Mouse (Mus musculus): ENCODE measurements at regions not wholly inside any gene's neighbourhood (a gene's known extent, or its start where the extent isn't known, plus 50 kb on each side); places are given as distances from the start of the nearest gene placed in this dataset.

DNA sequence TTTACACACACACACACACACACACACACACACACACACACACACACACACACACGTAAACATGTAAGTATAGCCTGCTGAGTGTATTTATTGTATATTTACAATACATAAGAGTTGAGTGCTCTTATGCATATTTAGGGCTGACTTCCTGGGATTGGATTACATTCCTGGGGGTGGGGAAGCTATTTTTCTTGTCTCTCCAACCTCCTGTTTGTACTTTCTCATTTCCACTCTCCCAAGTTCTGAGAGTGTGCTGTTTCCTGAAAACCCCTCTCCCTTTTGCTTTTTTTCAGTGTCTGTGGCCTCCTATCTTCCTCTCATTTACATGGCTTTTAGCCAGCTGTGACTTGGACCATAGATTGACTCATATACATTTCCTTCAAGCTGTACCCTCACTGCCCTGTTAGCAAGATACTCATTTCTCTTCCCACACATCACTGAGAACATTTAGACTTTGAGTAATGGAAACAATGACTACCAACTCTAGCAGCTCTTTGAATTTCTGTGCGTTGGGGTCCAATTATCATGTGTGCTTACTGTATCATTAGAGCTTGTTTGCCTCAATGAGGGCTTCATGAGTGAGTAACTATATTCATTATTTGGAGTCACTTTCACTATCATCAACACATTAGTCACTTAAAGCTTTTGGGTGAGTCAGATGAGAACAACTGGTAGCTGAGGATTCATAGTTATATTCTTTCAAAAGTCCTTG, 96.8 kb upstream of the Dock10 start:
- ATAC-seq (ENCODE audit: low FRiP score) = no peak
- no peaks in the 10 kb centered on the region for H3K9me3 ChIP-seq (replicated peaks)
- WGBS = 72% methylated on average over 2 of the region's 2 CpGs
- no peaks in the 10 kb centered on the region for H3K27me3 ChIP-seq
- H3K4me3 ChIP-seq = no peak overlapping the region
- no peak overlapping the region for H3K27ac ChIP-seq
- no peak overlapping the region for H3K9ac ChIP-seq
- H3K4me1 ChIP-seq = no peaks in the 10 kb centered on the region; the same call in 1 of the 2 replicates
- no peaks in the 10 kb centered on the region for H3K36me3 ChIP-seq
- no peak overlapping the region for H3K4me2 ChIP-seq (replicated peaks)

DNA sequence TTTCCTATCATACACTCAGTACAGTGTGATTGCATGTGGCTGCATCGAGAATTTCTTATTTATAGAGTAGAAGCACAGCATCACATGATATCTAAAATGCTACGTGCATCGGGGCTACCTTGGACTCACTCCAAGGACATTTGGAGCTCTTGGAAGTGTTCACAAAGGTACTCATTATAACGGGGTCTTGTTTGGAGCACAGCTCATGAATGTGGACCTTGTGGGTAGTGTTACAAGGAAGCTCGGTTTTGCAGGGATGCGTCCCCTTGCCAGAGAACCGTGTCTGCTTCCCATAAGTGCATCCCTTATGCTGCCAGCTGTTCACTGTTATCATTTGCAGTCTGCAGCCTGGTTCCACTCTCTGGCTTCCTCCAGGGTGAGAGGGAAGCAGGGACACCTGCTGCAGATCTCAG, 96.0 kb upstream of the Dock10 start:
- no peak overlapping the region for H3K27ac ChIP-seq
- H3K4me1 ChIP-seq = no peaks in the 10 kb centered on the region; the same call in 1 of the 2 replicates
- no peaks in the 10 kb centered on the region for H3K27me3 ChIP-seq
- H3K36me3 ChIP-seq = no peaks in the 10 kb centered on the region
- H3K9me3 ChIP-seq (replicated peaks) = no peaks in the 10 kb centered on the region
- ATAC-seq (ENCODE audit: low FRiP score) = peak; percentile 56
- H3K9ac ChIP-seq = no peak overlapping the region
- 61% methylated on average over 7 of the region's 7 CpGs for WGBS
- no peak overlapping the region for H3K4me2 ChIP-seq (replicated peaks)
- no peak overlapping the region for H3K4me3 ChIP-seq

- Histone ChIP-seq H3K9me3 (replicated peaks) (no peaks in the 10 kb centered on the region), H3K9ac (no peak overlapping the region), H3K4me1 (no peaks in the 10 kb centered on the region; the same call in 1 of the 2 replicates), H3K27ac (no peak overlapping the region), H3K4me3 (no peak overlapping the region), H3K36me3 (no peaks in the 10 kb centered on the region), H3K4me2 (replicated peaks) (no peak overlapping the region), H3K27me3 (no peaks in the 10 kb centered on the region)
- WGBS = 69% methylated on average over 2 of the region's 2 CpGs
- ATAC-seq (ENCODE audit: low FRiP score) = no peak
These were observed 94.4 kb upstream of the Dock10 start for GRCm38 (mm10) chr1:80852761-80853160.

DNA sequence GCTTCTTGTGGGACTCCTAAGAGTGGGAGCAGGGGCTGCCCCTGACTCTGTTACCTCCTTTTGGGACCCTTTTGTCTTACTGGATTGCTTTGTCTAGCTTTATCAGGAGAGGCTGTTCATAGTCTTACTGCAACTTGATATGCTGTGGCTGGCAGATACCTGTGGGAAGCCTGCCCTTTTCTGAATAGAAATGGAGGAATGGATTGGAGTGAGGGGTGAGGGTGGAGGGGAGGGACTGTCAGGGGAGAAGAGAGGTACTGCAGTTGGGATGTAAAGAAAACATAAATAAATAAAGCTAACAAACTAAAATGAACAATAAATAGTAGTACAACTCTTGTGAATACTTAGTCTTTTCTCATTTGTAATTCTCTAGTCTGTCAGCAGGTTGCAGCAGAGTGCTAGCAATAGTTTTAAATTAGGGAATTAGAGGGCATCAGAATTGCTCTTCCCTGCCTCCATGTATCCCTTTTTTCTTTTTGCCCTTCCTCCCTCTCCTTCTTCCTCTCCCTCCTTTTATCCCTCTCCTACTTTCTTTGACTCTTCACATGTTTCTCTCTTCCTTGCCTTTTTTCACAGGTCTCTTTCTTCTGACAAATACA, 72.0 kb upstream of the Dock10 start:
- H3K9ac ChIP-seq = no peak overlapping the region
- H3K9me3 ChIP-seq (replicated peaks) = no peaks in the 10 kb centered on the region
- H3K27me3 ChIP-seq = no peaks in the 10 kb centered on the region
- no peaks in the 10 kb centered on the region for H3K4me1 ChIP-seq
- H3K4me2 ChIP-seq (replicated peaks) = no peak overlapping the region
- H3K4me3 ChIP-seq = no peak overlapping the region
- no peaks in the 10 kb centered on the region for H3K36me3 ChIP-seq
- ATAC-seq (ENCODE audit: low FRiP score) = no peak
- H3K27ac ChIP-seq = no peak overlapping the region

DNA sequence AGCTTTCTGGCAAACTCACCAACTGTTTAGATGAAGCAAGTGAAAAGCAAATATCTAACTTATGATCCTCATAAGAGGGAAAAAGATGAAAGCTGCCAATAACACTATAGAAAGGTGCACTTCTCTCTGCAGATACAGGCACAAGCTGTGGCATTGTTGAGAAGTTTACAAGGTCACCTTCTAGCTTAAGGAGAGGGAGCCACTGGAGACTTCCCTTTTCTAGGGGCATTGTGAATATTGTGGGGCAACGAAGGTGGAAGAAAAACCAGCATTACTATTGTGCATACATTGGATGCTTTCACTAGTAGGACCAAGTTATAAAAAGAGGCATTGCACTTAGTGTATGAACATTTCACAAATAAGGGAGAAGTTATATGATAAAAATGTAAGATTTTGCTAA, 68.1 kb upstream of the Dock10 start:
- no peaks in the 10 kb centered on the region for H3K27me3 ChIP-seq
- H3K4me2 ChIP-seq (replicated peaks) = no peak overlapping the region
- no peaks in the 10 kb centered on the region for H3K36me3 ChIP-seq
- WGBS = 82% methylated on average over 1 of the region's 1 CpGs
- ATAC-seq (ENCODE audit: low FRiP score) = no peak
- no peak overlapping the region for H3K9ac ChIP-seq
- H3K9me3 ChIP-seq (replicated peaks) = no peaks in the 10 kb centered on the region
- H3K4me1 ChIP-seq = 0 out of 2 replicates have a peak, but pooled peaks cover 2% of the 10 kb centered on the region
- no peak overlapping the region for H3K4me3 ChIP-seq
- no peak overlapping the region for H3K27ac ChIP-seq

DNA sequence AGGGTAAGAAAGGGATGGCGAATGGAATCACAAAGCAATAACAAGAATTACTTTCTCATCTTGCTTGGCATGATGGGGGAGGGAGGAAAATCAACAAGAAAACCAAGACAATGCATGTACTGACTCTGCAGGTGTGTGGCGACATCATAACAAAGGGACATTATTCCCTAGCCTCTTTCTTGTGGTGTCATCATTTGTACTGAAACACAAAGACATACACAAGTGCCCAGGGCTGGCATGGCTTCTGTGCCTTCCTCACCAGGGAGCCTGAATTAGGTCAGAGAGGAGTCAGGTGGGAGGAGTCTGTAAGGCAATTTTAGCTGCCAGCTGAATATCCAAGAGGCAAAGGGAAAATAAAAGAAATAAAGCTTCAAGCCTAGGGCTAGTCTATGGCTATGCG, 65.6 kb upstream of the Dock10 start:
- Histone ChIP-seq H3K4me1 (0 out of 2 replicates have a peak, but pooled peaks cover 2% of the 10 kb centered on the region), H3K9ac (no peak overlapping the region), H3K4me3 (no peak overlapping the region), H3K36me3 (no peaks in the 10 kb centered on the region), H3K4me2 (replicated peaks) (no peak overlapping the region), H3K27me3 (no peaks in the 10 kb centered on the region), H3K9me3 (replicated peaks) (no peaks in the 10 kb centered on the region), H3K27ac (no peak overlapping the region)
- 42% methylated on average over 3 of the region's 3 CpGs for WGBS
- no peak; the same call in 1 of the 2 replicates for ATAC-seq (ENCODE audit: low FRiP score)

DNA sequence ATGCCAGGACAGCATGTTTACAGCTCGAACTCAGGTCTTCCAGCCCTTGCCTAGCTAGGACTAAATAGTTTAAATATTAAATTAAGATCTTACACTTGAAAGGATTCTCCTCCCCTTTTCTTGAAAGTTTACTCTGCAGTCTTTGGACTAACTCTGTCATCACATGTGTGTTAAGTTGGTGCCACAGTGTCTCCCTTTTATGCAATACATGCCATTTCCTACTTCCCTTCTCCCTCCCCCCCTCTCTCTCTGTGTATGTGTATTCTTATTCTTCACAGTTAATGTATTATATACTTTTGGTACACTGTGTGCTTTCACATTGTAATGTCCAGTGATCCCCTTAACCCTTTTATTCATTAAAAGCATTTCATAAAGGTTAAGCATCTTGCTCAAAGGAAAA, 63.9 kb upstream of the Dock10 start:
- Histone ChIP-seq H3K4me3 (no peak overlapping the region), H3K9ac (no peak overlapping the region), H3K36me3 (no peaks in the 10 kb centered on the region), H3K27ac (no peak overlapping the region), H3K9me3 (replicated peaks) (no peaks in the 10 kb centered on the region), H3K4me1 (0 out of 2 replicates have a peak, but pooled peaks cover 2% of the 10 kb centered on the region), H3K4me2 (replicated peaks) (no peak overlapping the region), H3K27me3 (no peaks in the 10 kb centered on the region)
- 67% methylated on average over 1 of the region's 1 CpGs for WGBS
- ATAC-seq (ENCODE audit: low FRiP score) = no peak

GRCm38 (mm10) chr1:80812906-80813305, 54.6 kb upstream of the Dock10 start:
- no peaks in the 10 kb centered on the region for H3K9me3 ChIP-seq (replicated peaks)
- no peaks in the 10 kb centered on the region for H3K27me3 ChIP-seq
- H3K4me1 ChIP-seq = no peaks in the 10 kb centered on the region
- 76% methylated on average over 3 of the region's 3 CpGs for WGBS
- no peak overlapping the region for H3K4me2 ChIP-seq (replicated peaks)
- no peak overlapping the region for H3K4me3 ChIP-seq
- no peak for ATAC-seq (ENCODE audit: low FRiP score)
- no peaks in the 10 kb centered on the region for H3K36me3 ChIP-seq
- H3K9ac ChIP-seq = no peak overlapping the region
- no peak overlapping the region for H3K27ac ChIP-seq

All from hindbrain, embryonic 12.5 days (tissue).